Mouse (Mus musculus): ENCODE data around the gene Phf24. TPM values are rescaled to one million over a fixed set of nuclear protein-coding genes. Genes with fewer than 3 reads are reported as not detected.
"Not testable (repeated sequence)": the region's sequence is repeated elsewhere in the genome, so short reads cannot be mapped to it uniquely, and the experiment has no call there.

Phf24 gene
- polyA plus RNA-seq, 1 experiment from 2014 or later = 7.9 TPM

DNA sequence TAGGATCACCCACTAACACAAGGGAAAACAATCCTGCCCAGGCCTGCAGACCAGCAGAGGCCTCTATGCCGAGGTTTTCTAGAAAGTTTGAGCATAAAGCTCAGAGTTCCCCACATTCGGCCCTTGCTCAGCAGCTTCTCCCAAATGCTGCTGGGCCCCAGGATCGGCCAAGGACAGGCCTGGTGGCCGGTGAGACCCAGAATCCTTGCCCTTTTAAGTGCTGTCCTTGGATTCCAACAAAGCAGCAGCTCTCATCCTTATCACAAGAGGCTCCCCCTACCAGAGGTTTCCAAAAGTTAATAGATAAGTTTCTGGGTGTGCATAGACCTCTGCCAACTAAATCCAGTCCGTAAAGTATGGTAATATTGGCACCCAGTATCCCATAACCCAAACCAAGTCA is 57.4 kb downstream of the Phf24 start:
- WGBS = 80% methylated on average over 5 of the region's 5 CpGs
- Histone ChIP-seq H3K4me2 (replicated peaks) (no peak overlapping the region), H3K27me3 (no peaks in the 10 kb centered on the region), H3K9ac (no peak overlapping the region), H3K4me1 (no peaks in the 10 kb centered on the region), H3K4me3 (no peak overlapping the region), H3K27ac (no peak overlapping the region), H3K36me3 (peaks cover 20% of the 10 kb centered on the region), H3K9me3 (replicated peaks) (no peaks in the 10 kb centered on the region)
- ATAC-seq (ENCODE audit: low FRiP score) = no peak

DNA sequence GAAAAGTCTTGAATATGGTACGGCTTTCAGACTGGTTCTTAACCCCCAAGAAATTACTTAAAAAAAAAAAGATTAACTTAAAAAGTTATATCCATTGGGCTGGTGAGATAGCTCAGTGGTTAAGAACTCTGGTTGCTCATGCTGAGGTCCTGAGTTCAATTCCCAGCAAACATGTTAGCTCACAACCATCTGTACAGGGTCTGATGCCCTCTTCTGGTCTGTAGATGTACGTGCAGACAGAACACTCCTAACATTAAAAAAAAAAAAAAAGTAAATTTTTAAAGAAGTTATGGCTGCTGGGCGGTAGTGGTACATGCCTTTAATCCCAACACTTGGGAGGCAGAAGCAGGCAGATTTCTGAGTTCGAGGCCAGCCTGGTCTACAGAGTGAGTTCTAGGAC is 61.6 kb downstream of the Phf24 start:
- 92% methylated on average over 4 of the region's 4 CpGs for WGBS
- no peaks in the 10 kb centered on the region for H3K27me3 ChIP-seq
- H3K36me3 ChIP-seq = peaks cover 49% of the 10 kb centered on the region
- H3K9ac ChIP-seq = no peak overlapping the region
- H3K9me3 ChIP-seq (replicated peaks) = no peaks in the 10 kb centered on the region
- H3K4me1 ChIP-seq = no peaks in the 10 kb centered on the region
- ATAC-seq (ENCODE audit: low FRiP score) = no peak
- no peak overlapping the region for H3K4me2 ChIP-seq (replicated peaks)
- H3K4me3 ChIP-seq = no peak overlapping the region
- H3K27ac ChIP-seq = no peak overlapping the region

DNA sequence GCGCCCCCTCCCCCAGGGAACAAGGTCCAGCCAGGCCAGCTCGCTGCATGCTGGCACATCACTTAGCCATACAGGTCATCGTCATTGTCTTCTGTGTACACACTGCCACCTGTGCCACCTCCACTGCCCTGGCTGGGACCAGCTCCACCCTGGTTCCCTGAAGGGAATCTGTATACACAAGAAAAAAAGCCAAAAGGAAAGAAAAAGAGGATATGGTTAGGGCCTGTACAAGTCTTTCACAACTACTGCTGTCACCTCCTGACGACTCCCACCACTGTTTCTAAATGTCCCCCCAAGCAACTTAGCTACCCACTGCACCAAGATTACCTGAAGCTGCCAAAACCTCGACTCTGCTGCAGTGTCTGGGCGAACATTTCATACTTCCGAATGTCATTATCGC is 64.0 kb downstream of the Phf24 start:
- not testable (repeated sequence) for ATAC-seq (ENCODE audit: low FRiP score); H3K4me3 ChIP-seq; H3K27ac ChIP-seq; H3K27me3 ChIP-seq; H3K9me3 ChIP-seq (replicated peaks); H3K4me1 ChIP-seq; H3K4me2 ChIP-seq (replicated peaks); H3K9ac ChIP-seq
- WGBS = 94% methylated on average over 8 of the region's 8 CpGs
- peaks cover 71% of the 10 kb centered on the region for H3K36me3 ChIP-seq

DNA sequence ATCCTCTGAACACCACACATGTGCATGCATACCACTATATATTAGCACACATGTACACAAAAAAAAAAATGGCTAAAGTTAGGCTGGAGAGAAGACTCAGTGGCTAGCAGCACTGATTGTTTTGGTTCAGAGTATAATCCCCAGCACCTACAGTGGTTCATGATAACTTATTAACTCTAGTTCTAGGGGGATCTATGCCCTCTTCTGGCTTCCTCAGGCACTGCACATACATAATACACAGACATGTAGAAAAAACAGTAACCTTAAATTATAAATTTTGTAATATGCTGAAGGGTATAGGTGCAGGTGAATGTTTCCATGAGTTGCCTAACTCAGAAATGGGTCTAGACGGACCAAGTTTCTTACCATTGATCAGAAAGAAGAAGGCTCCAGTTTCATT is 71.8 kb downstream of the Phf24 start:
- ATAC-seq (ENCODE audit: low FRiP score) = no peak
- WGBS = 79% methylated on average over 1 of the region's 1 CpGs
- H3K9ac ChIP-seq = no peak overlapping the region

More for the DNA sequence above, 71.8 kb downstream of the Phf24 start:
- Histone ChIP-seq H3K27ac (no peak overlapping the region), H3K36me3 (peaks cover 97% of the 10 kb centered on the region), H3K4me2 (replicated peaks) (no peak overlapping the region), H3K9me3 (replicated peaks) (no peaks in the 10 kb centered on the region), H3K4me1 (no peaks in the 10 kb centered on the region), H3K4me3 (no peak overlapping the region), H3K27me3 (no peaks in the 10 kb centered on the region)

Other genes with a start within 250 kb of the Phf24 start
- 0.73 and 1.1 TPM in 2 replicates for gene 4930578G10Rik, start 181.1 kb upstream of the Phf24 start, polyA plus RNA-seq (2016; fragmentation: Nextera tagmentation; extraction: Ambion mirVana)
- not detected in 2 replicates for gene Ccl19, start 160.1 kb upstream of the Phf24 start, polyA plus RNA-seq (2016; fragmentation: Nextera tagmentation; extraction: Ambion mirVana)
- 4.1 and 5.5 TPM in 2 replicates for gene Ccl21a, start 142.7 kb upstream of the Phf24 start, polyA plus RNA-seq (2016; fragmentation: Nextera tagmentation; extraction: Ambion mirVana)
- gene Fam205a1, start 62.8 kb upstream of the Phf24 start, polyA plus RNA-seq (2016; fragmentation: Nextera tagmentation; extraction: Ambion mirVana) = 0.05 and 0.21 TPM in 2 replicates
- 0.31 and 0.48 TPM in 2 replicates for gene Gm12394, start 59.9 kb upstream of the Phf24 start, polyA plus RNA-seq (2016; fragmentation: Nextera tagmentation; extraction: Ambion mirVana)
- 1.9 and 2.4 TPM in 2 replicates for gene Fam205c, start 42.4 kb upstream of the Phf24 start, polyA plus RNA-seq (2016; fragmentation: Nextera tagmentation; extraction: Ambion mirVana)
- gene Dnajb5, start 33.2 kb downstream of the Phf24 start, polyA plus RNA-seq (2016; fragmentation: Nextera tagmentation; extraction: Ambion mirVana) = 32.4 and 37.4 TPM in 2 replicates
- 0.61 and 1.2 TPM in 2 replicates for gene 1700022I11Rik, start 52.9 kb downstream of the Phf24 start, polyA plus RNA-seq (2016; fragmentation: Nextera tagmentation; extraction: Ambion mirVana)
- gene Vcp, start 83.8 kb downstream of the Phf24 start, polyA plus RNA-seq (2016; fragmentation: Nextera tagmentation; extraction: Ambion mirVana) = 626 and 637 TPM in 2 replicates
- 20.5 and 21.6 TPM in 2 replicates for gene Fancg, start 93.8 kb downstream of the Phf24 start, polyA plus RNA-seq (2016; fragmentation: Nextera tagmentation; extraction: Ambion mirVana)
- 25.2 and 28.9 TPM in 2 replicates for gene Pigo, start 109.2 kb downstream of the Phf24 start, polyA plus RNA-seq (2016; fragmentation: Nextera tagmentation; extraction: Ambion mirVana)
- 243 and 249 TPM in 2 replicates for gene Stoml2, start 115.0 kb downstream of the Phf24 start, polyA plus RNA-seq (2016; fragmentation: Nextera tagmentation; extraction: Ambion mirVana)
- gene Fam214b, start 129.6 kb downstream of the Phf24 start, polyA plus RNA-seq (2016; fragmentation: Nextera tagmentation; extraction: Ambion mirVana) = 36.2 and 36.6 TPM in 2 replicates
- gene Unc13b, start 142.3 kb downstream of the Phf24 start, polyA plus RNA-seq (2016; fragmentation: Nextera tagmentation; extraction: Ambion mirVana) = 27.8 and 29.4 TPM in 2 replicates